Mouse (Mus musculus) ZHBTc4 (cell line): ENCODE measurements at regions not wholly inside any gene's neighbourhood (a gene's known extent, or its start where the extent isn't known, plus 50 kb on each side); places are given as distances from the start of the nearest gene placed in this dataset.
A peak's percentile ranks its signal among the peaks of the same experiment; 100 is the strongest.
"Not testable (repeated sequence)": the region's sequence is repeated elsewhere in the genome, so short reads cannot be mapped to it uniquely, and the experiment has no call there.

Source experiments
- DNase-seq: peaks from one replicate; pipeline ENCODE4 v3.0.0-alpha.2; 2011; ENCODE audit warnings: low read depth, low spot score

DNA sequence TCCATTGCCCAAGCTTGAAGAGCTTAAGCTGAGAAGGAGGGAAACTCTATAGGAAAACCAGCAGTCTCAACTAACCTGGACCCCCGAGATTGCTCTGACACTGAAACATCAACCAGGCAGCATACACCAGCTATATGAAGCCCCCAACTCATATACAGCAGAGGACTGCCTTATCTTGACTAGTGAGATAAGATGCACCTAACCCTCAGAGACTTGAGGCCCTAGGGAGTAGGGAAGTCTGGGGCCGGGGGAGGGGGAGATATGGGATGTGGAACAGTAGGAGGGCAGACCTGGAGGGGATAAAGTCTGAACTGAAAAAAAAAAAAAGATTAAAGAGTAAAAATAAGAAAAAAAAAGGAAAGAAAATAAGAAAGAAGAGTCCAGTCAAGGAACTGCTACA is 540.5 kb upstream of the Pkdcc start:
- DNase-seq = no peak

DNA sequence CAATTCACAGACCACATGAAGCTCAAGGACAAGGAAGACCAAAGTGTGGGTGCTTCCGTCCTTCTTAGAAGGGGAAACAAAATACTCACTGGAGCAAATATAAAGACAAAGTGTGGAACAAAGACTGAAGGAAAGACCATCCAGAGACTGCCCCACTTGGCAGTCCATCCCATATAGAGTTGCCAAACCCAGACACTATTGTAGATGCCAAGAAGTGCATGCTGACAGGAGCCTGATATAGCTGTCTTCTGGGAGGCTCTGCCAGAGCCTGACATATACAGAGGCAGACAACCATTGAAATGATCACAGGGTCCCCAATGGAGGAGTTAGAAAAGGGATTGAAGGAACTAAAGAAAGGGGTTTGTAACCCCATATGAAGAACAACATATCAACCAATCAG is 548.5 kb upstream of the Pkdcc start:
- not testable (repeated sequence) for DNase-seq

DNA sequence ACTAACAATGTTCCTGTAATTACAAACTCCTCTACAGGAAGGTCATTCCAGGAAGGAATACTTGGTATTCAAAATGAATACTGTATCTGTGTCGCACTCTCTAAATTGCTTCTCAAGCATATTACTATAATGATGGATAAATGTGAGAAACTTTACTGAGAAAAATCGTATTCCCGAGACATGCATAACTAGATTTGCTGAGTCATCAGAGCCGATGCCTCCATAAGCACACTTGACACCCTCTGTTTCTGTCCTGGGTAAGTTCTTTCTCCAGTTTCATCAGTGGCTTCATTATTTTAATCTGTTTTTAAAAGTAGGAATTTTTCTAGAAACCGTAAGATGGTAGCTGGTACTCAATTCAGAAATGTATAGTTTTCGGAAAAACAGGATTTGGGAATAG is 550.7 kb upstream of the Pkdcc start:
- DNase-seq = no peak

- DNase-seq = no peak
Observed at GRCm38 (mm10) chr17:82636459-82637189, 578.5 kb upstream of the Pkdcc start.

- no peak for DNase-seq
Observed at GRCm38 (mm10) chr17:82635849-82636248, 579.2 kb upstream of the Pkdcc start.

- no peak for DNase-seq
Observed at GRCm38 (mm10) chr17:82606642-82607175, 608.4 kb upstream of the Pkdcc start.

DNA sequence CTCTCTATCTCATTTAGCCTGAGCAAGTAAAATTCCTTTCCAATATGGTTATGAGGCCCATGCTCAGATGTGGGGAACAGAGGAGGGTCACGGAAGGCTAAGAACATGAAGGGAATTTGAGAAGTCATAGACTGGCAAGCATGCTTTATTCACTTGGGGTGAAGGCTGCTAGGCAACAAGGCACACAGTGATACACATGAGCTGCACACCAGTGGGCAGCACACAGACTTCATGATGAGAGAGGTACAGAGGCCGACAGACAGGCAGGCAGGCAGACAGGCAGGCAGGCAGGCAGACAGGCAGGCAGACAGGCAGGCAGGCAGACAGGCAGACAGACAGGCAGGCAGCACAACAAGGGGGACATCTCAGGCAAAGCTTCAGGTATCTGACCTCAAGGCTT is 631.3 kb upstream of the Pkdcc start:
- DNase-seq = no peak

GRCm38 (mm10) chr17:82533521-82533920 is 681.6 kb upstream of the Pkdcc start:
- DNase-seq = no peak

- no peak for DNase-seq
Observed at GRCm38 (mm10) chr17:82518129-82518528, 697.0 kb upstream of the Pkdcc start.

GRCm38 (mm10) chr17:82516850-82517249 is 698.2 kb upstream of the Pkdcc start:
- DNase-seq = no peak

GRCm38 (mm10) chr17:82513816-82514215 is 701.3 kb upstream of the Pkdcc start:
- no peak for DNase-seq

- no peak for DNase-seq
Observed at GRCm38 (mm10) chr17:82504291-82504690, 710.8 kb upstream of the Pkdcc start.

DNA sequence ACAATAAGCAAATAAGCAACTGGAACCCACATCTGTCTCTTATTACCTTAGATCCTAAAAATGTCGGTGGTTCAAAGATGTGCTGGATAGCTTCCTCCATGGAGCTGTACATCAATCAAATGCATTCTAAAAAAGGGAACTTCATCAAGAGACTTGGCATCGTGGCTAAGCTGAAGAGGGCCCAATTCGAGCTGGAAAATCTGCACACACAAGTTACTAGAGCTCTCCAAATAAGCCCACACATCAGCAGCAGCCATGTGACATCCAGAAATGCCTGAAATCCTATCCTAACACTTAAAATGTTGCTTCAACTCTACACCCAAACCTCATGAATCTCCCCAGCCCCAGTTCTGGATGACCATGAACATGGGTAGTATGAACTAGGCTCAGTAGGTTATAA is 729.5 kb upstream of the Pkdcc start:
- DNase-seq = no peak

DNA sequence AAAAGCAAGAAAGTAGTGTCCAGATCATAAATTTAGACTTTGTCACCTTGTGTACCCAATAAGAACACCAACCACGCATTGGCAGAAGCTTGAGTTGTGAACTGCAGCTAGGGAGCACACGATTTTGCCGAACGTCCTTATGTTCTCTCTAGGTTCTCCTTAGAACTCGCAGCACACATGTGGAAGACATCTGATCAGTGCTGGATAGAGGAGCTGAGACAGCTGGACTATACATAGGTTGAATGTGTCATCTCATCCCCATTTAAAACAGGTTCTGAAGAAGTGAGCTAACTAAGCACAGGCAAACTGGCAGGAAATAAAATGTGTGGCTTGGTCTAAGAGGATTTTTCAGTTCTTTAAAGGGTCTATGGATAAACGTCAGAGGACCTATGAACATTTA is 730.5 kb upstream of the Pkdcc start:
- no peak for DNase-seq

DNA sequence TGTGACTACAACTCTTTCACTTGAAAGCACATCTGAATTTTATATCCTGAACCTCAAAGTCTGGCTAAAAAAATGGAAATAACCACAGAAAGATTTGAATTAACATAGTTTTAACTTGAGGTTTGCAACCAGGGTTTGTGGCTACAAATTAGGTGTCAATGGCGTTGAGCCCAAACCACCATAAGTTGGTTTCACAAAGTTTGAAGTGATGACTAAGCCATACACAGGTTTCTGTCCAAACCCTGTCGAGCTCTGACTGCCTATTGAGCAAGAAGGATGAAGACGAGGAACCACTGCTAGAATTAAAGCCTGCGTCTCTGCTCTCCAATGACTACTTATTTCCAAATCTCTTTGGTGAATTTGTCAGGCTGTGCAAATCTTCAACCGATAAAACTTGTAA is 719.8 kb upstream of the Slc8a1 start:
- DNase-seq = no peak

DNA sequence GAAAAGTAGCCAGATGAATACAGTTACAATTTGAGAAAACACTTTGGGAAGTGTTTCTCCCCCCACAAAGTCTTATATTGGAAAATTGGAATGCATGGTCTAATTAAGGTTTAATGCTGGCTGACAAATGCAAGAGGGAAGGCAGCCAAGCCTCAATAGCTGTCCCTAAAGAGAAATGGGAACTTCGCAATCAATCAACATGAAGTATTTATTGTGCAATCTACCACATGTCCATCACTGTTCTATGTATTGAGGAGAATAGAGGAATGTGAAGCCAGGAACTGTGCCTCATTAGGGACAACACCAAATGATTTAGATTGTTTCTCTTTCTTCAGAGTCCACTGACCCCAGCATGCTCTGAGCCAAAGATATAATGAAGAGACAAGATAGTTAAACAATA is 715.7 kb upstream of the Slc8a1 start:
- DNase-seq = no peak

DNA sequence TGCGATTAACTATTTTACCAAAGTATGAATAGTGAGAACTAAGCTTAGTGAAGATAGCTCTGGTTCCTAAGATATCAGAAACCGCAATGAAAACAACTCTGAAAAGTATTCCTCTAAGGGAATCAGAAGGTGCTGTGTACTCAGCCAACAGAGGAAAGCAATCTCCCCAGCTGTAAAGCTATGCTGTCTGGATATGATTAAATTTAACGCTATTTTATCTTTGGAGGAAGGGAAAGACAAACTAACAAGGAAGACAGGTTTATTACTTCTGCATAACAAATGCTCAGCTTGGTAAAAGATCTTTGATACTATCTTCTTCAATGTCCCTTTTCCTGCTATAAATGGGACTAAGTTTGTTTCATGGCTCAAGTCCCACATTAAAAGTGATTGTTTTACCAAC is 700.9 kb upstream of the Slc8a1 start:
- no peak for DNase-seq

DNA sequence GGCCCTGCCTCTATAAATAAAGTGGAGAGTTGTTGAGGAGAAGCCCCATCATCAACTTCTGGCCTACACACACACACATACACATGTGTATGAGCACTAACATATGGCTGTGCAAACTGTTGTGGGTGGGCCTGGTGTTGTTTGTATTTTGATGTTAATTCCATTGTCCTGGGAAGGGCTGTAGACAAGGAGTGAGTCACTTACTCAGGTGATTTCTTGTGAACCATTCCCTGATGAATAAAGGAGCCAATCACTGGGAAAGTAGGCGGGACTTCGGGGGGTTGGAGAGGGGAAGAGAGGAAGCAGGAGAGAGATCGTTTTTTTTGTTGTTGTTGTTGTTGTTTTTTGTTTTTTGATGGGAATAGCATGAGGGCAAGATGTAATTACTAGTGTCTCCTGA is 699.0 kb upstream of the Slc8a1 start:
- DNase-seq = peak; percentile 35

- no peak for DNase-seq
Observed at GRCm38 (mm10) chr17:82432678-82433077, 694.5 kb upstream of the Slc8a1 start.

DNA sequence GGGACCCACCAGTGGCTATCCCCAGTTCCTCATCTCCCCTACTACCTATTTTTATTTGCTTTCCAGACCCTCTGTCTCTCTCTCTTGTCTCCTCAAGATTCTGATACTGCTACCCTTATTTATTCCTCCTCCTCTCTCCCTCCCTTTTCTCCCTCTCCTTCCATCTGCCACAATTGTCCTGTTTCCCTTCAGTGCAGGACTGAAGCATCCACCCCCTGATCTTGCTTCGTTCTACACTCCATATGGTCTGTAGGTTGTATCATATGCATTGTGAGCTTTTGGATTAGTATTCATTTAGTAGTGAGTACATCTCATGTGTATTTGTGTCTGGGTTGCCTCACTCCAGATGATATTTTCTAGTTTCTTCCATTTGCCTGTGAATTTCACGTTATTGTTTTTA is 670.1 kb upstream of the Slc8a1 start:
- DNase-seq = no peak

- DNase-seq = no peak
Observed at GRCm38 (mm10) chr17:82399328-82399727, 661.2 kb upstream of the Slc8a1 start.

DNA sequence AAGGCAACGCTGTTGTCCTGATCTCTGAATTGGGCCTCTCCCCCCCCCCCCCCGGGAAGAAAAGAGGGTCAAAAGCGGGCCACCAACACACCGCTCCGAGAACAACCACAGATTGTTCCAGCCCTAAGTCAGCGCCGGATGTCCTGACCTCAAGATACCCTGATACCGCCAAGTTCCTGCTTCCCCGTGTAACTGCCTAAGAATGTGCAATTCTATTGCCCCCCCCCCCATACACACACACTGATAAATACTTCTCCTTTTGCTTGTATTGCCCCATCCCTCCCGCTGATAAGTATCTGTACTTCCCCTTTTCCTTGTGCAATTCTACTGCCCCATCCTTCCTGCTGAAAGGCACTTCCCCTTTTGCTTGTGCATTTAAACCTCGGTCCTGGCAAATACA is 641.2 kb upstream of the Slc8a1 start:
- not testable (repeated sequence) for DNase-seq

- DNase-seq = no peak
Observed at GRCm38 (mm10) chr17:82378248-82378820, 640.2 kb upstream of the Slc8a1 start.
